Mouse (Mus musculus) large intestine, adult 2 months (tissue): ENCODE data around the gene Tas1r1. TPM values are rescaled to one million over a fixed set of nuclear protein-coding genes. Genes with fewer than 3 reads are reported as not detected.
A peak's percentile ranks its signal among the peaks of the same experiment; 100 is the strongest.

Experiments
- DNase-seq: peaks from one replicate; pipeline ENCODE4 v3.0.0-alpha.2; 2012; ENCODE audit warnings: low read depth, low spot score
- WGBS: fragments of 180-500 bp; shearing (Covaris S2); methylation state at CpG from one replicate; pipeline ENCODE4 v1.1.7; 2018; 5-methylcytosine and 5-hydroxymethylcytosine counted together
- polyA plus RNA-seq: library from polyadenylated mRNA; depleted of rRNA; stranded (reverse); fragments of >200 nt; gene quantifications from 2 replicates; pipeline ENCODE4 v1.2.3, GENCODE M21; 2012; rRNA removed

Gene Tas1r1
- polyA plus RNA-seq, 1 experiment: 0.04 TPM

GRCm38 (mm10) chr4:151995371-151996172, 42.8 kb downstream of the Tas1r1 start:
- WGBS: 2% methylated on average over 85 of the region's 111 CpGs
- no peak for DNase-seq

GRCm38 (mm10) chr4:151994228-151995171, 43.9 kb downstream of the Tas1r1 start:
- 6% methylated on average over 61 of the region's 61 CpGs for WGBS
- no peak for DNase-seq

- 79% methylated on average over 6 of the region's 6 CpGs for WGBS
These were observed 45.3 kb downstream of the Tas1r1 start for GRCm38 (mm10) chr4:151993035-151993434.

GRCm38 (mm10) chr4:151992091-151992490, 46.3 kb downstream of the Tas1r1 start:
- no peak for DNase-seq
- 89% methylated on average over 9 of the region's 9 CpGs for WGBS

More at GRCm38 (mm10) chr4:151993035-151993434, 45.3 kb downstream of the Tas1r1 start:
- no peak for DNase-seq

GRCm38 (mm10) chr4:151989110-151989488, 49.3 kb downstream of the Tas1r1 start:
- 39% methylated on average over 6 of the region's 6 CpGs for WGBS
- DNase-seq: no peak

- DNase-seq: no peak
- WGBS: under 1% methylated on average over 54 of the region's 54 CpGs
These were observed 49.8 kb downstream of the Tas1r1 start, which contains the start of gene Thap3 for GRCm38 (mm10) chr4:151988342-151989109. Thap3 (minus strand) TSS chr4:151988997.

- DNase-seq: no peak
- WGBS: 13% methylated on average over 10 of the region's 10 CpGs
These were observed 50.4 kb downstream of the Tas1r1 start for GRCm38 (mm10) chr4:151988014-151988341.

- DNase-seq: no peak
- 26% methylated on average over 8 of the region's 8 CpGs for WGBS
These were observed 51.7 kb downstream of the Tas1r1 start for GRCm38 (mm10) chr4:151986650-151987049.

- 20% methylated on average over 10 of the region's 10 CpGs for WGBS
- peak; percentile 80 for DNase-seq
These were observed 52.5 kb downstream of the Tas1r1 start for GRCm38 (mm10) chr4:151985886-151986285.

GRCm38 (mm10) chr4:151983560-151983959, 54.8 kb downstream of the Tas1r1 start:
- whole genome bisulfite sequencing: 55% methylated on average over 9 of the region's 9 CpGs
- DNase-seq: no peak

- 81% methylated on average over 17 of the region's 17 CpGs for WGBS
- no peak for DNase-seq
These were observed 55.3 kb downstream of the Tas1r1 start for GRCm38 (mm10) chr4:151983043-151983442.

- DNase-seq: no peak
- 8% methylated on average over 5 of the region's 5 CpGs for WGBS
These were observed 57.0 kb downstream of the Tas1r1 start for GRCm38 (mm10) chr4:151981363-151981762.

GRCm38 (mm10) chr4:151980699-151981098, 57.7 kb downstream of the Tas1r1 start:
- WGBS: 77% methylated on average over 8 of the region's 8 CpGs
- DNase-seq: no peak

Other genes starting within 250 kb of the Tas1r1 start
- 3.6 and 4.1 TPM in 2 replicates for gene Camta1, start 176.7 kb downstream of the Tas1r1 start, polyA plus RNA-seq
- gene Dnajc11, start 104.9 kb downstream of the Tas1r1 start, polyA plus RNA-seq: 60.8 and 69.6 TPM in 2 replicates
- 21.0 and 24.7 TPM in 2 replicates for gene Thap3, start 49.6 kb downstream of the Tas1r1 start, polyA plus RNA-seq
- 4.4 and 4.8 TPM in 2 replicates for gene Phf13, start 42.3 kb downstream of the Tas1r1 start, polyA plus RNA-seq
- gene Klhl21, start 29.8 kb downstream of the Tas1r1 start, polyA plus RNA-seq: 9.1 and 10.4 TPM in 2 replicates
- 12.0 and 15.4 TPM in 2 replicates for gene Zbtb48, start 10.9 kb downstream of the Tas1r1 start, polyA plus RNA-seq
- 16.0 and 17.2 TPM in 2 replicates for gene Nol9, start 753 bp upstream of the Tas1r1 start, polyA plus RNA-seq
- 12.7 and 17.0 TPM in 2 replicates for gene Plekhg5, start 33.9 kb upstream of the Tas1r1 start, polyA plus RNA-seq
- gene Tnfrsf25, start 77.4 kb upstream of the Tas1r1 start, polyA plus RNA-seq: 3.6 and 4.0 TPM in 2 replicates
- gene Espn, start 113.8 kb upstream of the Tas1r1 start, polyA plus RNA-seq: 157 and 237 TPM in 2 replicates
- 7.5 and 17.1 TPM in 2 replicates for gene Hes2, start 120.3 kb upstream of the Tas1r1 start, polyA plus RNA-seq
- 50.9 and 56.5 TPM in 2 replicates for gene Acot7, start 139.6 kb upstream of the Tas1r1 start, polyA plus RNA-seq
- gene Gpr153, start 235.7 kb upstream of the Tas1r1 start, polyA plus RNA-seq: 6.5 and 8.1 TPM in 2 replicates